Mouse (Mus musculus) forebrain, embryonic 15.5 days (tissue): ENCODE data around the gene Wars2. TPM values are rescaled to one million over a fixed set of nuclear protein-coding genes. Genes with fewer than 3 reads are reported as not detected.
A peak's percentile ranks its signal among the peaks of the same experiment; 100 is the strongest.

Experiments
- ATAC-seq: fragments of 200-750 bp; cut with Nextera tagmentation; replicated peaks from 2 replicates; pipeline ENCODE4 v1.8.0; 2017; ENCODE audit warnings: mild to moderate bottlenecking, moderate TSS enrichment, moderate library complexity
- H3K27ac ChIP-seq: fragments of 300-500 bp; sonication (generic); replicated peaks from 2 replicates; pipeline ENCODE4 v1.5.1; 2015; ENCODE audit warnings: mild to moderate bottlenecking, inconsistent platforms
- H3K27me3 ChIP-seq: fragments of 300-500 bp; sonication (generic); 2 replicates; pipeline ENCODE4 v1.6.1; 2015; ENCODE audit warnings: inconsistent platforms
- H3K36me3 ChIP-seq: fragments of 300-500 bp; sonication (generic); 2 replicates; pipeline ENCODE4 v1.6.1; 2015; ENCODE audit warnings: mild to moderate bottlenecking, inconsistent platforms
- H3K4me1 ChIP-seq: fragments of 300-500 bp; sonication (generic); 2 replicates; pipeline ENCODE4 v1.6.1; 2015; ENCODE audit warnings: inconsistent platforms
- H3K4me2 ChIP-seq: fragments of 300-500 bp; sonication (generic); replicated peaks from 2 replicates; pipeline ENCODE4 v1.6.1; 2015; ENCODE audit warnings: mild to moderate bottlenecking, inconsistent platforms
- H3K4me3 ChIP-seq: fragments of 300-500 bp; sonication (generic); 2 replicates; pipeline ENCODE4 v1.5.1; 2015; ENCODE audit warnings: mild to moderate bottlenecking, inconsistent platforms
- H3K9ac ChIP-seq: fragments of 300-500 bp; sonication (generic); replicated peaks from 2 replicates; pipeline ENCODE4 v1.6.1; 2015; ENCODE audit warnings: mild to moderate bottlenecking, inconsistent platforms
- H3K9me3 ChIP-seq: fragments of 300-500 bp; sonication (generic); 2 replicates; pipeline ENCODE4 v1.6.1; 2016; ENCODE audit warnings: inconsistent platforms
- WGBS: fragments of 180-500 bp; shearing (Covaris S2); methylation state at CpG from one replicate; pipeline ENCODE4 v1.1.7; 2015; ENCODE audit warnings: mixed read lengths; 5-methylcytosine and 5-hydroxymethylcytosine counted together
- polyA plus RNA-seq: library from polyadenylated mRNA; unstranded; fragments of >200 nt; fragmentation: Nextera tagmentation; extraction: Ambion mirVana; gene quantifications from 2 replicates; pipeline ENCODE4 v1.2.1, GENCODE M21; 2015

Wars2 gene
- 5.9 and 7.0 TPM in 2 replicates for polyA plus RNA-seq

DNA sequence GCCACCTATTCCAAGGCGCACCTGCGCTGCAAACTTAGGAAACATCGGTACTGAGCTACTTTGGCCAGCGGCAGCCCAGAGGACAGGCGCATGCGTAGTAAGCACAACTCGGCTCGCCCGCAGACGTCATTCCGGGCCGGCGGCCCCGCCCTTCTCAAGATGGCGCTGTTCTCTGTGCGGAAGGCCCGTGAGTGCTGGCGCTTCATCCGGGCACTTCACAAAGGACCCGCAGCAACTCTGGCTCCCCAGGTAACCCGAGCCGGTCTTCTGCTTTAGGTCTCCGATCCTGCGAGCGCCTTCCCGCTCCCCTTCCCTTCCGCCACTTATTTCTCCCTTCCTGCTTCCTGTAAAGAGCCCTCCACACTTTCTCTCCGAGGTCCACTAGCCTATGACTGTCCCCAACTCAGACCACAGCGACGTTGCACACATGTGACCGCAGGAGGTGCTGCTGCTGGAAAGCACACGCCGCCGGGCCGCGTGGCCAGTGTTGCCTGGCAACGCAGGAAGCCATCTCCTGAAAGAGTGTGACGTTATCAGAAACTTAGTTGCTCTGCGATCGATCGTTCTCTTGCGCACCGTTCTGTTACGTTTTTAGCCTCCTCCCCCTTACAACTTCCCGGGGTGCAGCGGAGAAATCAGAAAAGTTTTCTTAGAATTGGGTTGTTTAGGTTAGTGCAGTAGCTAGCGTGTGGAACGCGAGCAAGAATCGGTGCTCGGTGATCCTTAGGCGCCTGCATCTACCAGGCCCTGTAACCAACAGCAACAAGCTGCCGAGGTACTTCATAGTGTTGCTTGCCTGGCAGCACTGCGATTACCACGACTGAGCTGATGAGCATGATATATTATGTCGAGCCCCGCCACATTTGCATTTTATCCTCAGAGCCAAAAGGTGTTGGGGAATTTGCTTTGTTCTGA is at the start of gene Wars2:
TSS of gene Wars2 (plus strand) at position 129 of the 915 bp plus-strand sequence.
- WGBS, result under 1% methylated on average over 57 of the region's 57 CpGs
- peak within 1 kb of the TSS; percentile 62 for H3K9ac ChIP-seq
- H3K36me3 ChIP-seq, result no peaks in the 10 kb centered on the region
- H3K9me3 ChIP-seq, result no peaks in the 10 kb centered on the region
- H3K4me3 ChIP-seq, result peak within 1 kb of the TSS; percentile 70
- no peaks in the 10 kb centered on the region for H3K27me3 ChIP-seq
- peak within 1 kb of the TSS; percentile 71 for H3K4me2 ChIP-seq
- H3K4me1 ChIP-seq, result peaks cover 6% of the 10 kb centered on the region
- peak within 1 kb of the TSS; percentile 96 for H3K27ac ChIP-seq
- ATAC-seq, result peak; percentile 99

DNA sequence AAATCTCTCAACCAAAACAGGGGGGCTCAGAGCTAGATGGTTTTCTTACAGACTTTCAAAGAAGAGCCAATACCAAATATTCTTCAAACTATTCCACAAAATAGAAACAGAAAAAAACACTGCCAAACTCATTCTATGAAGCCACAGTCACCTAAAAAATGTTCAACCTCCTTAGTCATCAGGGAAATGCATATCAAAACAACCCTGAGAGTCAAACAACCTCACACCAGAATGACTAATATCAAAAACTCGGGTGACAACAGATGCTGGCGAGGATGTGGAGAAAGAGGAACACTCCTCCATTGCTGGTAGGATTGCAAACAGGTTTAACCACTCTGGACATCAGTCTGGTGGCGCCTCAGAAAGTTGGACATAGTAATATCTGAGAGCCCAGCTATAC is 44.1 kb upstream of the Wars2 start:
- no peaks in the 10 kb centered on the region for H3K4me1 ChIP-seq
- no peaks in the 10 kb centered on the region for H3K36me3 ChIP-seq
- H3K4me3 ChIP-seq, result no peak overlapping the region
- H3K4me2 ChIP-seq, result no peak overlapping the region
- H3K9me3 ChIP-seq, result no peaks in the 10 kb centered on the region
- H3K27me3 ChIP-seq, result no peaks in the 10 kb centered on the region
- no peak overlapping the region for H3K27ac ChIP-seq
- no peak overlapping the region for H3K9ac ChIP-seq
- no peak for ATAC-seq
- WGBS, result 75% methylated on average over 3 of the region's 3 CpGs

GRCm38 (mm10) chr3:99110353-99111213 is 30.3 kb upstream of the Wars2 start:
- no peak overlapping the region for H3K27ac ChIP-seq
- no peaks in the 10 kb centered on the region for H3K4me1 ChIP-seq
- H3K9me3 ChIP-seq, result no peaks in the 10 kb centered on the region
- ATAC-seq, result no peak
- H3K27me3 ChIP-seq, result no peaks in the 10 kb centered on the region
- H3K36me3 ChIP-seq, result no peaks in the 10 kb centered on the region
- H3K9ac ChIP-seq, result no peak overlapping the region
- no peak overlapping the region for H3K4me2 ChIP-seq
- no peak overlapping the region for H3K4me3 ChIP-seq
- WGBS, result 68% methylated on average over 9 of the region's 9 CpGs

GRCm38 (mm10) chr3:99111214-99111608 is 29.7 kb upstream of the Wars2 start:
- ATAC-seq, result no peak
- Histone ChIP-seq H3K4me3 (no peak overlapping the region), H3K36me3 (no peaks in the 10 kb centered on the region), H3K27ac (no peak overlapping the region), H3K4me1 (no peaks in the 10 kb centered on the region), H3K4me2 (no peak overlapping the region), H3K27me3 (no peaks in the 10 kb centered on the region), H3K9me3 (no peaks in the 10 kb centered on the region), H3K9ac (no peak overlapping the region)
- 88% methylated on average over 5 of the region's 5 CpGs for WGBS

GRCm38 (mm10) chr3:99113266-99113837 is 27.5 kb upstream of the Wars2 start:
- Histone ChIP-seq H3K27ac (no peak overlapping the region), H3K27me3 (no peaks in the 10 kb centered on the region), H3K4me3 (no peak overlapping the region), H3K9ac (no peak overlapping the region), H3K4me1 (no peaks in the 10 kb centered on the region), H3K36me3 (no peaks in the 10 kb centered on the region), H3K4me2 (no peak overlapping the region), H3K9me3 (no peaks in the 10 kb centered on the region)
- 85% methylated on average over 7 of the region's 7 CpGs for WGBS
- ATAC-seq, result no peak

GRCm38 (mm10) chr3:99120942-99121341 is 19.9 kb upstream of the Wars2 start:
- ATAC-seq, result no peak
- Histone ChIP-seq H3K4me3 (no peak overlapping the region), H3K27me3 (no peaks in the 10 kb centered on the region), H3K4me1 (no peaks in the 10 kb centered on the region), H3K9ac (no peak overlapping the region), H3K27ac (no peak overlapping the region), H3K4me2 (no peak overlapping the region), H3K9me3 (no peaks in the 10 kb centered on the region), H3K36me3 (no peaks in the 10 kb centered on the region)
- WGBS, result 81% methylated on average over 2 of the region's 2 CpGs

DNA sequence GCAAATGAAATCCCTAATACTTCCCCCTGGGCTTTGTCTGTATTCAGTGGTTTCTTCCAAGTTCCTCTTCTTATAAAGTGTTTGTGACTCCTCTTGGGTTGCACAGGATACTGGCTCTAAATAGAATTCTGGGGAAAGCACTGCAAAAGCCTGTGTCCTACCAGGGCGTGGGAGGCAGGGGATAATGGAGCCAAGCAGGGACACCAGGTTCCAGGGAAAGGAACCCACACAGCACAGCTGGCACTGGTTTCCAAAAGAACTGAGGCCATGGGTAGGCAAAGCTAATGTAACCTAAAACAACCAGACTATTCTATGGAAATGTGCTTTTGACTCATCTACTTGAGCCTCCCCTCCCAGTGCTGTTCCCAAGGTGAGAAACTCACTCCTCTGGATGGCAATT is 10.3 kb upstream of the Wars2 start:
- H3K27ac ChIP-seq, result no peak overlapping the region
- H3K36me3 ChIP-seq, result no peaks in the 10 kb centered on the region
- no peak for ATAC-seq
- no peaks in the 10 kb centered on the region for H3K27me3 ChIP-seq
- H3K4me3 ChIP-seq, result no peak overlapping the region
- H3K9ac ChIP-seq, result no peak overlapping the region
- 84% methylated on average over 1 of the region's 1 CpGs for WGBS
- no peak overlapping the region for H3K4me2 ChIP-seq
- H3K4me1 ChIP-seq, result no peaks in the 10 kb centered on the region
- no peaks in the 10 kb centered on the region for H3K9me3 ChIP-seq

DNA sequence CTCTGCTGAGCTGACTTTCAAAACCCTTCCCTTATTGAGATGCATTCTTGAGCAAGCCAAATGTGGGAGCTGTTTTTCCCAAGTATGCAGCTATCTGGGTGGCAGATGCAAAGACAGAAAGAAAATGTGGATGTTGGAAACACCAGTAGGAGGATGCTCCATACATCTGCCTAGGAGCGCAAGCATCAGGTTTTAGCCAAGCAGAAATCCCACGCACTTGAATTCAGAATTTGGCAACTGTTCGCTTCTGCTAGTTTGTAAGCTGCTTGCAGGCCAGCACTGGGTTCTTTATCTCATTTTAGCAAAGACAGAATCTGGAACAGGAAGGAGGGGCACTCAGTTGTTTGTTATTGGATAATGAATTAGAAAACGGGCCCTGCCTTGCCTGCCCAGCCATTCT is 8.9 kb upstream of the Wars2 start:
- Histone ChIP-seq H3K4me2 (no peak overlapping the region), H3K9me3 (no peaks in the 10 kb centered on the region), H3K9ac (no peak overlapping the region), H3K27ac (no peak overlapping the region), H3K4me1 (no peaks in the 10 kb centered on the region), H3K36me3 (no peaks in the 10 kb centered on the region), H3K4me3 (no peak overlapping the region), H3K27me3 (no peaks in the 10 kb centered on the region)
- 92% methylated on average over 4 of the region's 4 CpGs for WGBS
- no peak for ATAC-seq

DNA sequence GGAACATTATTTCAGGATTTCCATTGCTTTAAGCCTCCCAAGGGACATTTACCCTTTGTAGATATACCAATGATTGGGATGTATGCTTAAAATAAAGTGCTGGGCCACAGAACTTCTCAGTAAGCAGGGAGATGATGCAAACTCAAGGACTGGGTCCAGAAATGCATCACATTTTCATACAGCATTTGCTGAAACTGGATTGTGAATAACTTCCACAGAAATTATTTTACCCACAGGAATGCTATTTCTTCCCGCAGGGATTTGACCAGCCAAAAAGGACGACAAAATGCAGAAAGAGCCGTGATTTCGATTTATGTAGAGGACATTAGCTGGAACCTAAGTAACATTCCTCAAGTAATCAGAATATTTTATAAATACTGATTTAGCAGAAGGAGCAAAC is 7.0 kb upstream of the Wars2 start:
- Histone ChIP-seq H3K4me2 (no peak overlapping the region), H3K27me3 (no peaks in the 10 kb centered on the region), H3K9ac (no peak overlapping the region), H3K4me3 (no peak overlapping the region), H3K27ac (no peak overlapping the region), H3K36me3 (no peaks in the 10 kb centered on the region), H3K9me3 (no peaks in the 10 kb centered on the region), H3K4me1 (no peaks in the 10 kb centered on the region)
- WGBS, result 93% methylated on average over 4 of the region's 4 CpGs
- ATAC-seq, result no peak

DNA sequence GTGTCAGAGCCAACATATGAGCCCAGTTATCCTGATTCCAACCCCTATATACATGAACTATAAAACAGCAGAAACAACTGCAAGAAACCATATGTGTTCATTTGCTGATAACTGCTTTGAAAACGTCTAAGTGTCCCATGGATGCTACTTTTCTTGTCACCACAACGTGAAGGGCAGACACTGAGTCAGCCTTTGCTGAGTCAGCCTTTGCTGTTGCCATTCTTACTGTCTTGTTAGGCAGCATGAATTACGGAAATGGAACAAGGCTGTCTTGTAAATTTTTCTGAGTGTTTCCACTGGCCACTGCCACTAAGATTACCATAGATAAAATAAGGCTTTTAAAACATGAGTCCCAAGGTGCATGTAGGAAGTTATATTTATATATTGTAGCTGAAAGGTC is 7.0 kb downstream of the Wars2 start:
- Histone ChIP-seq H3K4me1 (no peaks in the 10 kb centered on the region), H3K9ac (no peak overlapping the region), H3K9me3 (no peaks in the 10 kb centered on the region), H3K27me3 (no peaks in the 10 kb centered on the region), H3K4me3 (no peak overlapping the region), H3K36me3 (no peaks in the 10 kb centered on the region), H3K27ac (no peak overlapping the region), H3K4me2 (no peak overlapping the region)
- WGBS, result 83% methylated on average over 3 of the region's 3 CpGs
- ATAC-seq, result no peak

- no peaks in the 10 kb centered on the region for H3K9me3 ChIP-seq
- H3K4me1 ChIP-seq, result no peaks in the 10 kb centered on the region
- H3K4me3 ChIP-seq, result no peak overlapping the region
- no peaks in the 10 kb centered on the region for H3K36me3 ChIP-seq
- no peaks in the 10 kb centered on the region for H3K27me3 ChIP-seq
- no peak overlapping the region for H3K9ac ChIP-seq
- H3K27ac ChIP-seq, result no peak overlapping the region
- 79% methylated on average over 3 of the region's 3 CpGs for WGBS
- no peak overlapping the region for H3K4me2 ChIP-seq
- no peak for ATAC-seq
Measured at GRCm38 (mm10) chr3:99149035-99149434, 8.2 kb downstream of the Wars2 start.

- no peaks in the 10 kb centered on the region for H3K36me3 ChIP-seq
- no peaks in the 10 kb centered on the region for H3K27me3 ChIP-seq
- 94% methylated on average over 4 of the region's 4 CpGs for WGBS
- peaks cover 13% of the 10 kb centered on the region for H3K4me1 ChIP-seq
- no peak for ATAC-seq
- H3K9me3 ChIP-seq, result no peaks in the 10 kb centered on the region; the same call in 1 of the 2 replicates
- H3K9ac ChIP-seq, result no peak overlapping the region
- H3K27ac ChIP-seq, result no peak overlapping the region
- H3K4me2 ChIP-seq, result no peak overlapping the region
- H3K4me3 ChIP-seq, result no peak overlapping the region
Measured at GRCm38 (mm10) chr3:99156286-99156685, 15.4 kb downstream of the Wars2 start.
